Mouse (Mus musculus) testis, adult 2 months (tissue): Measurements from ENCODE around the gene Gm21988. TPM values are rescaled to one million over a fixed set of nuclear protein-coding genes. Genes with fewer than 3 reads are reported as not detected.

Experiments used
- H3K27ac ChIP-seq: fragments of 200-500 bp; 2 replicates; pipeline ENCODE4 v1.5.1; 2012; ENCODE audit warnings: low read depth, low read length; ENCODE audit not compliant: control insufficient read depth, insufficient read depth
- H3K27me3 ChIP-seq: fragments of 200-500 bp; 2 replicates; pipeline ENCODE4 v1.6.1; 2012; ENCODE audit warnings: mild to moderate bottlenecking, low read length, moderate library complexity; ENCODE audit not compliant: control insufficient read depth, insufficient read depth
- H3K36me3 ChIP-seq: fragments of 200-500 bp; 2 replicates; pipeline ENCODE4 v1.6.1; 2012; ENCODE audit warnings: mild to moderate bottlenecking, low read length; ENCODE audit not compliant: control insufficient read depth, insufficient read depth
- H3K4me1 ChIP-seq: fragments of 200-500 bp; 2 replicates; pipeline ENCODE4 v1.6.1; 2012; ENCODE audit warnings: low read length; ENCODE audit not compliant: control insufficient read depth, insufficient read depth
- H3K4me3 ChIP-seq: fragments of 200-500 bp; 2 replicates; pipeline ENCODE4 v1.5.1; 2012; ENCODE audit warnings: low read depth, mild to moderate bottlenecking, low read length, moderate library complexity, mixed read lengths; ENCODE audit not compliant: control insufficient read depth
- CTCF ChIP-seq: fragments of 200-500 bp; IDR thresholded peaks from 2 replicates; pipeline ENCODE4 v1.5.1; 2012; ENCODE audit warnings: low read depth, mild to moderate bottlenecking, inconsistent platforms, low read length, moderate library complexity; ENCODE audit not compliant: control insufficient read depth, insufficient read depth, insufficient replicate concordance
- POLR2A ChIP-seq: fragments of 200-500 bp; IDR thresholded peaks from 2 replicates; pipeline ENCODE4 v1.6.1; 2012; ENCODE audit warnings: low read depth, mild to moderate bottlenecking, inconsistent platforms, low read length, moderate library complexity; ENCODE audit not compliant: control insufficient read depth
- polyA plus RNA-seq: library from polyadenylated mRNA; depleted of rRNA; stranded (reverse); fragments of >200 nt; gene quantifications from 2 replicates; pipeline ENCODE4 v1.2.3, GENCODE M21; 2012; rRNA removed

The Gm21988 gene
- polyA plus RNA-seq = 3.4 and 3.7 TPM in 2 replicates

GRCm38 (mm10) chr11:70239541-70240279 is at the start of gene Gm21988, which contains the start of gene Rnasek:
TSS of gene Gm21988 (minus strand) at chr11:70239830.
TSS of gene Rnasek (minus strand) at chr11:70239842.
- Histone ChIP-seq H3K36me3 (no peaks in the 10 kb centered on the region), H3K4me1 (peaks cover 3% of the 10 kb centered on the region), H3K4me3 (peak within 1 kb of the TSS; percentile 90), H3K27me3 (no peaks in the 10 kb centered on the region), H3K27ac (peak within 1 kb of the TSS; percentile 95)
- TF ChIP-seq CTCF = no peak
- TF ChIP-seq POLR2A = peak; percentile 40

- Histone ChIP-seq H3K4me1 (peaks cover 6% of the 10 kb centered on the region), H3K27me3 (no peaks in the 10 kb centered on the region), H3K36me3 (no peaks in the 10 kb centered on the region), H3K4me3 (no peak overlapping the region), H3K27ac (no peak overlapping the region)
- no peak for TF ChIP-seq POLR2A
- no peak for TF ChIP-seq CTCF
These were observed 49.6 kb upstream of the Gm21988 start for GRCm38 (mm10) chr11:70289236-70289635.

GRCm38 (mm10) chr11:70288102-70288501 is 48.5 kb upstream of the Gm21988 start:
- TF ChIP-seq CTCF (no peak), POLR2A (no peak)
- peaks cover 6% of the 10 kb centered on the region for H3K4me1 ChIP-seq
- H3K4me3 ChIP-seq = no peak overlapping the region
- H3K27ac ChIP-seq = no peak overlapping the region
- H3K27me3 ChIP-seq = no peaks in the 10 kb centered on the region
- no peaks in the 10 kb centered on the region for H3K36me3 ChIP-seq

GRCm38 (mm10) chr11:70285686-70286085 is 46.1 kb upstream of the Gm21988 start:
- TF ChIP-seq CTCF (no peak), POLR2A (no peak)
- Histone ChIP-seq H3K27me3 (no peaks in the 10 kb centered on the region), H3K36me3 (no peaks in the 10 kb centered on the region), H3K4me1 (peaks cover 3% of the 10 kb centered on the region), H3K4me3 (no peak overlapping the region), H3K27ac (no peak overlapping the region)

GRCm38 (mm10) chr11:70284757-70285156 is 45.1 kb upstream of the Gm21988 start:
- H3K36me3 ChIP-seq = no peaks in the 10 kb centered on the region
- no peaks in the 10 kb centered on the region for H3K27me3 ChIP-seq
- no peak overlapping the region for H3K4me3 ChIP-seq
- no peak overlapping the region for H3K27ac ChIP-seq
- no peaks in the 10 kb centered on the region; the same call in 1 of the 2 replicates for H3K4me1 ChIP-seq
- TF ChIP-seq CTCF (no peak), POLR2A (no peak)

- no peaks in the 10 kb centered on the region for H3K27me3 ChIP-seq
- no peaks in the 10 kb centered on the region for H3K4me1 ChIP-seq
- no peaks in the 10 kb centered on the region for H3K36me3 ChIP-seq
- no peak overlapping the region for H3K27ac ChIP-seq
- no peak overlapping the region for H3K4me3 ChIP-seq
- TF ChIP-seq CTCF = no peak
- no peak for TF ChIP-seq POLR2A
These were observed 44.0 kb upstream of the Gm21988 start for GRCm38 (mm10) chr11:70283666-70284065.

- H3K4me1 ChIP-seq = no peaks in the 10 kb centered on the region
- H3K27ac ChIP-seq = no peak overlapping the region
- no peak for TF ChIP-seq POLR2A
- no peak for TF ChIP-seq CTCF
- no peaks in the 10 kb centered on the region for H3K36me3 ChIP-seq
- no peaks in the 10 kb centered on the region for H3K27me3 ChIP-seq
- no peak overlapping the region for H3K4me3 ChIP-seq
These were observed 40.8 kb upstream of the Gm21988 start for GRCm38 (mm10) chr11:70280441-70280840.
